Mouse (Mus musculus) thymus, adult 18-20 months (tissue): ENCODE results near the gene Fam92b.
A peak's percentile ranks its signal among the peaks of the same experiment; 100 is the strongest.

ENCODE experiments used
- DNase-seq, 2 experiments: peaks; one replicate each; pipeline ENCODE4 v3.0.0; 2022; ENCODE audit warnings: mixed read lengths in 2 of 2

Gene Fam92b

GRCm38 (mm10) chr8:120189440-120189839, 12.2 kb upstream of the Fam92b start:
- DNase-seq = no peak

- DNase-seq = no peak
These were observed 11.2 kb upstream of the Fam92b start for GRCm38 (mm10) chr8:120188510-120188909.

DNA sequence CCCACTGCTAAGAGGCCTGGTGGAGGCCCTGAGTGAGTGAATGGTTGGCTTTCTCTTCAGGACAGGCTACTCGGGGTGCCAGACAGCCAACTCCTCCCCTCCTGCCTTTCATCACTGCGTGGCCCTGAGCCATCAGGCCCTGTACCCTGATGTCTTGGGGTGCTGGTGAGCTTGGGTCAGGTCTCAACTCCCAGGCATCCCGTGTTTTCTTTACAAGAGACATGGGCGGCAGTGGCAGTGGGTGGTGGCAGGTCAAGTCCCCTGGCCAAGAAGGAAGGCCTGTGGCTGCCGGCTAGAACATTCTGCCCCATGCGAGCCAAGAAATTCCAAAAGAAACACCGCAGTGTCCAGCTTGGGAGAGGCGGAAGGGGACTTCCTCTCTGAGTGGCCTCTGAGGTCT, 9.2 kb upstream of the Fam92b start:
- no peak for DNase-seq

- DNase-seq = no peak
These were observed 7.9 kb upstream of the Fam92b start for GRCm38 (mm10) chr8:120184850-120185792.

DNA sequence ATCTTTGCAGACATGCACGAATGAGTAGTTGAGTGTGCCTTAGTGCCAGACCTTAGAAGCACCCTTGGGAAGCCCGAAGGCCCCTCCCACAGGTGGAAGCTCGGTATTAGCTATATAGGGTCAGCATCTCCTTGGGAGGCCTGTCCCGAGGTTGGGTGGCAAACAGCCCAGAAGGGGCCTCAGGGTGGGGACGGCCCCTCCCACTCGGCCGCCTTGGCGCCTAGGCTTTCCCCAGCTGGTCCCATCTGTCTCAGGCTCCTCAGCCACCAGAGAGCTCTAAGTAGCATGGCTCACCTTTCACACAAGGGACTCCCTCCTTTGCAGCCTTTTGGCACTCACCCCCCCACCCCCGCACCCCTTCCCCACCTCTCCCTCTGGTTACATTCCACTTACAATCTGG, 7.1 kb upstream of the Fam92b start:
- DNase-seq = no peak

- no peak for DNase-seq
These were observed 4.7 kb upstream of the Fam92b start for GRCm38 (mm10) chr8:120181861-120182414.

DNA sequence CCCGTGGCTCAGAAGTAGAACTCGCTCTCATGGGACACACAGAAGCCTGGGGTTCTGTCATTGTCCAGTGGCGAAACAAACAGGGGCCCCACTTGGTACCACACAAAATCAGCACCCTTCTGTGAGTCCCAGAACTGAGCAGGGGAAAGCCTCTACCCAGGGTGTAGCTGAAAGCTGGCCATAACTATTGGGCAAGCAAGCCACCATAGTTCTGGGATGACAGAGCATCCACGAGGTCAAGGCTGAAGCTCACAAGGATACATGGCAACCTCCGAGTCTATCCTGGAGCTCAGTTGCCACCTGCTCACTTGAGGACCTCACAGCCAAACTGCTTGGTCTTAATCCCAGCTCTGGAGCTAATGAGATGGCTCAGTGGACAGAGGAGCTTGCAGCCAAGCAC, 4.0 kb upstream of the Fam92b start:
- DNase-seq = no peak

DNA sequence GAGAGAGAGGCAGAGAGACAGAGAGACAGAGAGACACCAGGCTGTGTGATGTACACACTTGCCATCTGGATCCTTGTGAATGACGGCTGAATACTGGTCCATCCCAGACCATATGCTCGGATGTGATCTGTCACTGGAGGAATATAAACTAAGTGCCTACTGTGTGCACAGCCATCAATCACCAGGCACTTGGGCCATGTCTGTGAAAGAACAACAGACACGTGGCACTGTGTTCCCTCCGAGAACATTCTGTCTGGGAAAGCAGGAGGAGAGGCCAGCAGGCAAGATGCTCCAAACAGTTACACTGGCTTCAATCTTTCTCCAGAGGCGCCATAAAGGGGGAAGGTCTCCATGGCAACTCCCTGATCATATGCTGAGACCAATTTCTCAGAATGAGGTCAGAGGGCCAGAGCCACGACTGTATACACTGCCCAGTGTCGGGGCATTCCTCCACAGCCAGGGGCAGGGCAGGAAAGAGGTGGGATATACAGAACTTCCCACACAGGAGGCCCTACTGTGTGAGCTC, 3.2 kb upstream of the Fam92b start:
- DNase-seq = no peak

DNA sequence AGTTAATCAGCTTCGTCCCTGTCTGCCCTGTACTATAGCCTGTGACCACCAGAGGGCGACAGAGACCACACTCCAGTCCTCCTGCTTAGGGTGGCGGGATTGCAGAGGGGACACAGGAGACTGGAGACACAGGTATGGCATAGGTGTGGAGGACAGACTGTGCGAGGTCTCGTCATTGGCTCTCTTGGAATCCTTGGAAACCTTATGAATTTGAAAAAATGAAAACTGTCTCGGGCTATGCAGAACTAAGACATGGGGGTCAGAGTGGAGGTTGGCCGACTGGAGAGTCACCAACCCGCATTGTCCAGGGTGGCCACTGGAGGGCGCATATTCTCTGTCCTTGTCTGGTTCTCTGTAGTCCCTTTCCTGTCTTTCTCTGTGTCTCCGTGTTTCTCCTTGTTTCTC, 1.8 kb upstream of the Fam92b start:
- DNase-seq = peak; percentile 58 to 59

DNA sequence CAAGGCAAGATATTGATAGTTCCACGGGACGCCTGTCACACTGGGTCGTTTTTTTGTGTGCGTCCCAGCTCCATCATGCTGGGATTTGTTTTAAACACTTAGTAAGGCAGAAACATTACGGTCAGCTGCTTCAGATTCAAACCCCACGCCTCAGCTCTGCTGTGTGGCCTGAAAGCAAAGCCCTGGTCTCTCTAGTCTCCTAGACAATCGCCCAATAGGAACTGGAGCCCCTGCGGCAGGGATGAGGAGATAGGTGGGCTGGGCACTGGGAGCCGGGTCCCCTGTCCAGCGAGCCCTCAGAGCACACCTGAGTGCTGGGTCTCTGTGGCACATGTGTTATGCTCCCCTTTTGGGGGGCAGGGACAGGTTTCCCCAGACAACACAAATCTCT, 853 bp upstream of the Fam92b start:
- DNase-seq = no peak

DNA sequence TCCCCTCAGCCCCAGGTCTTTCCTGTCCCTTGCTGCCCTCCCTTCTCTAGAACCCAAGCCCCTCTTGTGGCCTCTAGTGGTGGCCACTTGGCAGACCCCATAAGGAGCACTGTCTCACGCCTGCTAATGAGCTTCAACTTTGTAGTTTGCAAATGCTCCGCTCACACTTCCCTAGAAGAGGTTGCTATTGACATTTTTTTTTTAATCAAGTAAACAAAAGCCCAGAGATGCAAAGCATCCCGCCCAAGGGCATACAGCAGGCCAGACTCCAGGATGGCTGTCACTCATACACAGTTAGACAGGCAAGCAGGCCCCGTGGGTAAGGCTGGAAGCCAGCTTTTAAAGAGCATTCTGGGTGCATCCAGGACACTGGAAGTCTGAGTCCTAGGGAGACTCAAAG, 661 bp downstream of the Fam92b start:
- no peak for DNase-seq

DNA sequence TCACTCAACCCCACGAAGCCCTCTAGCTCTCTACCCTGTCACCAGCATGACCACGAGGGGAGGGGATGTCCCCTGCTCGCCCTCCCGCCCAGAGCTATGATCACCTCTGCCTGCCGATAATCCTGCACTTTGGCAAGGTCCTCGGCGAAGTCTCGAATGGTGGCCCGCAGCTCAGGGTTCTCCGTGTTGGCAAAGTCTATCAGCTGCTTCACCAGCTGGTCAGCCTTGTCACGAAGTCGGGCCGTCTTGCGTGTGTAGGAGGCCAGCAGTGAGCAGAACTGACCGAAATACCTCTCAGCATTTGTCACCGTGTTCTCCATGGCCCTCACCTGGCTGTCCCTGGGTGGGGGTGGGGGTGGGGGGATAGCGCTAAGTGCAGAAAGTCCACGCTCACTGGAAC, 2.7 kb downstream of the Fam92b start:
- DNase-seq = no peak

GRCm38 (mm10) chr8:120173195-120173594, 4.1 kb downstream of the Fam92b start:
- no peak for DNase-seq

GRCm38 (mm10) chr8:120169119-120169518, 8.1 kb downstream of the Fam92b start:
- no peak for DNase-seq

GRCm38 (mm10) chr8:120167821-120168220, 9.4 kb downstream of the Fam92b start:
- no peak for DNase-seq

DNA sequence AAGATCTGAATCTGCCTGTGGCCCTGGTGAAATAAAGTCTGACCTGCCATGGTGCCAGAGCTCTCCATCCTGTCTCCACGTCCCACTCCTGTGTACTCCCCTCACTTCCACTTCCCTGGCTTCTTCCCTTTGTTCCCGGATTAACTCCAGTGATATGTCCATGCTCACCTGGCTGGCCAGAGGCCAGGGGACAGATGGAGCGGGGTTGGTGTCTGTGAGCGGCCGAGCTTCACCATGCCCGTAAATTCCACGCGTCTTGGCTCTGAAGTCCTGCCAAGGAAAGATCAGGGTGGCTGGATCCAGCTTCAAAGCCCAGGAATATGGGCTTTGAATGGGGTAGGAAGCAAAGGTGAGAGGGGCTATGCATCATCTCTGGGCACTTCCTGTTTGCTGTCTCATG, 10.1 kb downstream of the Fam92b start:
- no peak for DNase-seq

DNA sequence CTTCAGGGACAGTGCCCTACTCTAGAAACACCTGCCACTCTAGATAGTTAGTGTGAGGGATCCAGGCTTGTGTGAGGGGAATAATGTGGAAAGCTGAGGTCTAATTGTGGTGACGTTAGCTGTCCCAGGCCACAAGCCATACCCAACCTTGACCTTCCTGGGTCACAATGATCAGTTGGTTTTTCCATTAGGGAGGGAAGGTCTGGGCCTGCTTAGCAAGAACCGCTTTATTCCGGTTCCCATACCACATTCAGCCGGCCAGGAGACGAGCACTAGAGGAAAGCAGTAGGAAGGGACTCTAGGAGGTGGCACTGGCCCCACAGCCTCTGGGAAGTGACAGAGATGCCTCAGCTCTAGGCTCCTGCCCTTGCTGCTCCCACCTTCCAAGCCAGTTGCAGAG, 13.2 kb downstream of the Fam92b start:
- DNase-seq = no peak

DNA sequence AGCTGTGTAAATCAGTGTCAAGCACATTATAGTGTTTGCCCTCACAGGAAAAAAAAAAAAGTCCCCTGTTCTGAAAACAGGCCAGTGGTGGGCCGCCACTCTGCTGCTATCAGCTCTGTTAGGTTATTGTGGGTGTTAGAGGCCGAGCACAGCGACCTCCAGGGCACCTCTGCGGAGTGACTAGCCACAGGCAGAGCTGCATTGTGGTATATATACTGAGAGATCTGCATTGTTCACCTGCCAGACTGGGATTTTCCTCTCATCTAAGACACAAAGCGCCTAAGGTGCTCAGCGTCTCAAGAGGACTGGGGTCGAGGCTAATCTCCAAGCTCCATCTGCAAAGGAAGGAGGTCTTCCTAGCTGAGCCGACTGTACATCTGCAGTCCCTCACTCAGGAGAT, 13.9 kb downstream of the Fam92b start:
- no peak for DNase-seq

GRCm38 (mm10) chr8:120162404-120162752, 14.9 kb downstream of the Fam92b start:
- no peak for DNase-seq

- DNase-seq = no peak
These were observed 15.4 kb downstream of the Fam92b start for GRCm38 (mm10) chr8:120161658-120162403.

DNA sequence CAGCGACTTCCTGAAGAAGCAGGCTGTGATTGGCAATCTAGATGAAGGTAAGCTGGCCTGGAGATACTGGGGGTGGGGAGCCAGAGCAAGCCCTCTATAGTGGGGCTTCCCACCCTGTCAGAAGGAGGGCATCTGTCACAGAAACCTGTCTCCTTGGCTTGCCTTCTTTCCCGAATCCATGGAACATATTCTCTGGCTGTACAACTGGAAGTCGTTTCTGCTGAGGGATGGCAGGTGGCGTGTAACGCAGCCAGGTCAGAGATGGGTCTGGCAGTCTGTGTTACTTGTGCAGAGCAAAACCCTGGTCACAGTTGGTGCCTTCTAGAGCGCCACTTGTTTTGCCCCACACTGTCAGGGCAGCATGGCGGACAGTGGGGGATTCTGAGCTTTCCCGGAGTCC, 16.9 kb downstream of the Fam92b start:
- DNase-seq = no peak

DNA sequence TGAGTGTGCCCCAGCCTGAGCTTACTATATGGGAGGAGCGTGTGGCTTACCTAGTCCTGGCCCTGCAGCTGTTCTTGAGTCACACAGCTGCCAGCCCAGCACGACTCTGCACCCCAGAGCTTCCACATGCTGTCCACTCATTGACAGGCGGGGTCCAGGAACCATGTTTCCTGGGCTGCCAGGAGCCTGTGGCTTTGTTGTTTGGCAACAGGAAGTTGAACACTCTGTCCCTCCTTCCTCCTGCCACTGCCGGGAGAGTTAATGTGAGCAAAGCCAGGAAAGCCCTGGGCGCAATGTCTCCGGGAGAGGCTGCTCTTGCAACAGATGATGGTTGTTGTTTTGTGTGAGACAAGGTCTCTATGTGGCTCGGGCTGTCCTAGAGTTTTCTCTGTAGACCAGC, 24.6 kb downstream of the Fam92b start:
- no peak for DNase-seq

DNA sequence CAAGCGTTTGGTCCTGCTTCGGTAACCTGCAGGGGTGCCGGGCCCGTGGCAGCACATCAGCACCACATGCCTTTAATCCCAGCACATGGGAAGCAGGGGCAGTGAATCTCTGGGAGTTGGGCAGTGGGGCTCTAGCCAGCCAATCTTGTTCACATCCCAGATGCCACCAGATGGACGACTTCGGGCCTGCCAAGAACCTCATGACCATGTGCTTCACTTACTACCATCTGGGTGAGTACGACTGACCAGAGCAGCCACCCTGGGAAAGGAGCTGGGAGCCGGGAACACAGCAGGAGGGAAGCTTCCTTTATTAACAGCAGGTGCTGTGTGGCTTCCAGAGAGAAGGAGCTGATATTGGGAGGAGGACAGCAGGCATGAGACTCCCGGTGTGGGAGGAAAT, 26.1 kb downstream of the Fam92b start:
- DNase-seq = no peak

- no peak for DNase-seq
These were observed 27.2 kb downstream of the Fam92b start for GRCm38 (mm10) chr8:120150028-120150427.
